Mouse (Mus musculus): ENCODE measurements around the gene Cnbd2. TPM values are rescaled to one million over a fixed set of nuclear protein-coding genes. Genes with fewer than 3 reads are reported as not detected.
"Not testable (repeated sequence)": the region's sequence is repeated elsewhere in the genome, so short reads cannot be mapped to it uniquely, and the experiment has no call there.

Gene Cnbd2
- total RNA-seq, 4 experiments from 2014 or later = 4.5 to 8.3 (median 7.3) TPM

GRCm38 (mm10) chr2:156381350-156381749 lies 69.3 kb downstream of the Cnbd2 start:
- no peak for DNase-seq (ENCODE audit: low spot score in 2 of 2)

- DNase-seq (ENCODE audit: low spot score in 2 of 2) = peak; percentile 45 to 54
Measured at GRCm38 (mm10) chr2:156392461-156393154, 80.5 kb downstream of the Cnbd2 start.

- DNase-seq (ENCODE audit: low spot score in 2 of 2) = no peak
Measured at GRCm38 (mm10) chr2:156393155-156393828, 81.2 kb downstream of the Cnbd2 start.

DNA sequence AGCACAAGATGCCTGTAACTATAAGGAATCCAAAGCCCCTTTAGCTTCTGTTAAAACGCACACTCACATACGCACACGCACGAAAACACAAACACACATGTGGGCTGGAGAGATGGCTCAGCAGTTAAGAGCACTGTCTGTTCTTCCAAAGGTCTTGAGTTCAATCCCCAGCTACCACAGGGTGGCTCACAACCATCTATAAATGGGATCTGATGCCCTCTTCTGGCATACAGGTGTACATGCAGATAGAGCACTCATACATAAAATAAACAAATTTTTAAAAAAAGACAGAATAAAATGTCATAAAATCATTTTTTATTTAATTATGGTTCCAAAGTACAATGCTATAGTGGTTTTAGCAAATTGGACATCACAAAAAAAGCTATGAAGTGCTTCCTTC lies 82.2 kb downstream of the Cnbd2 start:
- no peak for DNase-seq (ENCODE audit: low spot score in 2 of 2)

GRCm38 (mm10) chr2:156396096-156396495 lies 84.0 kb downstream of the Cnbd2 start:
- DNase-seq (ENCODE audit: low spot score in 2 of 2) = no peak

DNA sequence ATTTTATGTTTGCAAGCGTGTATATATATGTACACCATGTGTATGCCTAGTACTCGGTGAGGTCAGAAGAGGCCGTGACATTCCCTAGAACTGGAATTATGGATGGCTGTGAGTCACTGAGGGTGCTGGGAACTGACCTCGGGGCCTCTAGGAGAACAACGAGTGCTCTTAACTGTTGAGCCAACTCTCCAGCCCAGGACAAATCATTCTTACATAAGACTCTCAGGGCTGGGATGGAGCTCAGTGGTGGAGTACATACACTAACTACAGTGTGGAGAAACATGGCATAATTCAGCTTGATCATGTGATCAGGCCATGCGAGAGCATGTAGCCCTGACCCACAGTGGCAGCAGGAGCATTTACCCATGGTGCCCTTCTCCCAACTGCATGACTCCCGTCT lies 85.9 kb downstream of the Cnbd2 start:
- DNase-seq (ENCODE audit: low spot score in 2 of 2) = no peak

GRCm38 (mm10) chr2:156399485-156399884 lies 87.4 kb downstream of the Cnbd2 start:
- no peak for DNase-seq (ENCODE audit: low spot score in 2 of 2)

- peak; percentile 20 to 75 for DNase-seq (ENCODE audit: low spot score in 2 of 2)
Measured at GRCm38 (mm10) chr2:156401331-156401730, 89.2 kb downstream of the Cnbd2 start.

- DNase-seq (ENCODE audit: low spot score in 2 of 2) = no peak
Measured at GRCm38 (mm10) chr2:156402036-156402435, 89.9 kb downstream of the Cnbd2 start.

DNA sequence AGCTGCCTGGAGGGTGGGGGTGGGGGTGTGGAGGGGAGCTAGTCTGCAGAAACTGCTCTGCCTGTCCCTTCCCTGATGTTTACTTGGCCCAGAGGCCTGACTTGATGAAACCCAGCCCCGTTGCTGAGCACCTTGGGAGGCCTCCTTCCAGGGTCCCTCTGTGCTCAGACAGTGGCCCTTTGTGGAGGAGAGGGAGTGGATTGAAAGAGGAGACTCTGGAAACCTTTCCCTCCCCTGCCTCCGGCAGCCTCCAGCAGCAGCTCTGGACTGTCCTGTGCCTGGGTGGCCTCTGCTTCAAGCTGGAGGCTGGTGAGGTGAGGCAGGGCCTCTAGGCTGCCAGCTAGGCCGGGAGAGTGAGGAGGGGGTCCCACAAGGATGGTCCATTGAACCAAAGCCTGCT lies 94.9 kb downstream of the Cnbd2 start:
- no peak for DNase-seq (ENCODE audit: low spot score in 2 of 2)

DNA sequence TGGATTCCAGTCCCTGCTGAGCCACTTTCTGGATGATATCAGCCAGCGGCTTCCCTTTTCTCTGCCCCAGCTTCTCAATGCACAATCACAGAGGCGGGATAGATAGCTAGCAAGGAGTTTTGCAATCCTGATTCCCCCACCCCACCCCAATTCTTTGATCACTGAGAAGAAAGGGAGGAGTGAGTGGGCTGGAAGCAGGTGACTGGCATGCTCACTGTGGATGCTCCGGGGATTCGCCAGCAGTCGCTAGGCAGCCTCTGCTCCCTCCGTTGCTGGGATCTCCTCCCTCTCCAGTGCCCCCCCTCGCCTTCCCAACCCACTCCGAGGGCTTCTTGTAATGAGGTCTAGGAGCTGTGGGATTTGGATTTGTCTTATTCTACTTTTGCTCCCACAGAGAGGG lies 96.1 kb downstream of the Cnbd2 start:
- DNase-seq (ENCODE audit: low spot score in 2 of 2) = peak in 1 of 2 experiments; percentile 57

- not testable (repeated sequence) for DNase-seq (ENCODE audit: low spot score in 2 of 2)
Measured at GRCm38 (mm10) chr2:156411348-156411747, 99.2 kb downstream of the Cnbd2 start.

DNA sequence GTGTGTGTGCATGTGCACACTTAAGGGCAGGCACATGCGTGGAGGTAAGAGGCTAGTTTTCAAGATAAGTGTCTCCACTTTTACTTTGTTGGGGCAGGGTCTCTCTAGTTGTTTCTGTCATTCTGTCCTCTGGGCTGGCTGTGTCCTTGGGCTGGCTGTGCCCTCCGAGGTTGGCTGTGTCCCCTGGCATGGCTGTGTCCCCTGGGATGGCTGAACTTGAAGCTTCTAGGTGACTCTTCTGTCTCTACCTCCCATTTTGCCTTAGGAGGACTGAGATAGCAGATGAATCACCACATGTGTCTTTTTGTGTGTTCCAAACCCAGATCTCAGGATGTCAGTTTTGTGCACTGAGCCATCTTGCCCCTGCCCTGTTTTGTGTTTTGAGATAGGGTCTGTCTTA lies 102.9 kb downstream of the Cnbd2 start:
- no peak for DNase-seq (ENCODE audit: low spot score in 2 of 2)

DNA sequence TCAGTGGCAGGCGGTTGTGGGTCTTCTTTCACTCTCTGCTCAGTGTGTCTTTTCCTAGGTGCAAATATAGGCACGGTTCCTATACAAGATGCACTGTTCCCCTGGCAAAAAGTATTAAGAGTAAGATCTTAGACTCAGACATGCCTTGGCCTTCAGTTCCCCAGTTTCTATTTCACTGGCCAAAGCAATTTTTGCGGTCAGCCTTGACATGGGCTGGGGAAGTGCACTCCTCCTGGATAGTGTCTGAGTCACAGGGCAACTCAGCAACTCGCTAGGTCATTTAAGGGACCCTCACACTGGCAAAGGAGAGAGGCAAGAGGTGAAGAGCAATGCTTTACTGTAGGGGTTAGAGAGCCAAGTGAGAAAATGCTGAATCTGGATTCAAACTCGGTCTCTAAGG lies 103.6 kb downstream of the Cnbd2 start:
- DNase-seq (ENCODE audit: low spot score in 2 of 2) = no peak

- DNase-seq (ENCODE audit: low spot score in 2 of 2) = no peak
Measured at GRCm38 (mm10) chr2:156417194-156417593, 105.1 kb downstream of the Cnbd2 start.

DNA sequence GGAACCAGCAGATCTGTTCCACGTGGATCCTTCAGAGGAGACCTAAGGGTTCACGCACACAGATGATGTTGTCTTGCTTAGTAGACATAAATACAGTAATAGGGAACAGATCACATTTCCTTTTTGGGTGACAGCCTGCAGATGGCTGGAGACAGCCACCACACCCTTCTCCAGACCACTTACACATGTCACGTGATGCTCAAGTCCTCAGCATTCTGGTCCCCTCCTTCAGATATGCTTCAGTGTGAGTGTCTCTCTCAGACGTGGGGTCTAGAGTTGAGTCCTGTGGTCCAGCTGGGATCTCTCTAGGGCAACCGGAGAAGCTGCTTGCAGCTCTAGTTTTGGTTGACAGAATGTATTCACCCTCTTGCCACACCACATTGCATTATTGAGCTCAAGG lies 106.4 kb downstream of the Cnbd2 start:
- DNase-seq (ENCODE audit: low spot score in 2 of 2) = no peak

GRCm38 (mm10) chr2:156420327-156420693 lies 108.2 kb downstream of the Cnbd2 start:
- DNase-seq (ENCODE audit: low spot score in 2 of 2) = no peak

- no peak for DNase-seq (ENCODE audit: low spot score in 2 of 2)
Measured at GRCm38 (mm10) chr2:156420694-156421380, 108.7 kb downstream of the Cnbd2 start, which contains the start of gene Epb41l1. Gene Epb41l1 (plus strand): TSS chr2:156420909.

GRCm38 (mm10) chr2:156421381-156422110 lies 109.4 kb downstream of the Cnbd2 start:
- peak in 1 of 2 experiments; percentile 71 for DNase-seq (ENCODE audit: low spot score in 2 of 2)

- no peak for DNase-seq (ENCODE audit: low spot score in 2 of 2)
Measured at GRCm38 (mm10) chr2:156422631-156423030, 110.5 kb downstream of the Cnbd2 start.

DNA sequence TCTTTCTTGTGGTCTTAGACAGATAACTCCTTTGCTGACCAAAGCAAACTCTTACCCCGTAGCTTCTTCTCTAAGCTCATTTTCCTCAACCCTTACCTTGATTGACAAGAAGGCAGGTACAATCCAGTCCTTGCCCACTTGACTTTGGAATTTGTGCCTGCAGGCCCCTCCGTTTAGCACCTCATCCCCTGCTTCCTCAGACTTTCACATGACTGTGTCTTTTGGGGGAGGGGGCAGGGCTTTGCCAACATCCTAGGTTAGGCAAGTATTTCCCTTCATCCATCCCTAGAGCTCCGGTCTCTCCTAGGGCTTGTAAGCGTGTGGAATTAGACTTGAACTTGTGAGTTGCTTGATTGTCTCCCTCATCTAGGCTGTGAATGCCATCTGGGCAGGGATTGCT lies 111.6 kb downstream of the Cnbd2 start:
- DNase-seq (ENCODE audit: low spot score in 2 of 2) = no peak

Measured in left cerebral cortex, adult 8-10 months (tissue).